Mouse (Mus musculus): ENCODE measurements around the gene Slc32a1.

DNA sequence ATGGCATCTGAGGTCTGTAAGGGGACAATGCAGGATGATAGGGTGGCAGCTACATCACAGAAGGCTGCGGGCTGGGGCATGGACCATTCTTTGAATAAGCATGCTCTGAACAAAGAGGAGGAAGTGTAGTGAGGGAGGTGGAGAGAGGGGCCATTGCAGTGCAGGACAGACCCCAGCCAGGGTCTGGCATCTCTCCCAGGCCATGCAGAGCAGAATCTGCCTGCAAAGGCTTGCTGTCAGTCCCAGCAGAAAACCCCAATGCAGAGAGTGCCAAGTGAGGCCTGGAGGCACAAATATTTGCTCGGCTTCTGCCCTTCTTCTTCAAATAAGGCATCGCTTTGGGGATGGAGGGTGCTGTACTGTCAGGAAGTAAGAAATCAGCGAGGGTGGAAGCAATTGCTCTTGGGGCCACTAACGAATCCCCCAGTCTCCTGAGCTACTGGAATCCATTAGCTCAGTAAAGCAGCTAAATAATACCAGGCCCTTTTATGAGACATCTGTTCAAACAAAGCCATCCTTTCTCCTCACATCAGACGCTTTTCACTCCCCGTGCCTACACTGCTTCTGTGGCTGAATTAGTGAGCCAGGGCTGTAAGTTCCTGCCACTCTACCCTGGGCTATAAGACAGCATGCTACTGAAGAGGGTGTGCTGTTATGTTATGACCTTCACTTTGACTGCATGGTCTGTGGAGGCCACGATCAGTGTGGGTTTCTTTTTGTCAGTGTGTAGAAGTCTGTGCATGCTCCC lies 21.9 kb upstream of the Slc32a1 start:
- TF ChIP-seq CTCF (conservative IDR thresholded peaks at IDR 0.05; ENCODE audit: low read length) = no peak
- TF ChIP-seq NANOG (IDR thresholded peaks at IDR 0.05; ENCODE audit: borderline replicate concordance, low read length) = no peak
- no peak for TF ChIP-seq POU5F1 (IDR thresholded peaks at IDR 0.05; ENCODE audit: borderline replicate concordance, low read length)
